Mouse (Mus musculus) embryonic facial prominence, embryonic 15.5 days (tissue): ENCODE results near the gene Cma2. TPM values are rescaled to one million over a fixed set of nuclear protein-coding genes. Genes with fewer than 3 reads are reported as not detected.

Experiments used
- ATAC-seq: fragments of 200-750 bp; cut with Nextera tagmentation; 2 replicates; pipeline ENCODE4 v1.8.0; 2017; ENCODE audit warnings: low read depth, moderate TSS enrichment; ENCODE audit not compliant: insufficient number of reproducible peaks, low FRiP score, low TSS enrichment
- H3K27ac ChIP-seq: fragments of 300-500 bp; sonication (generic); replicated peaks from 2 replicates; pipeline ENCODE4 v1.5.1; 2015; ENCODE audit warnings: mild to moderate bottlenecking, inconsistent platforms
- H3K27me3 ChIP-seq: fragments of 300-500 bp; sonication (generic); 2 replicates; pipeline ENCODE4 v1.6.1; 2015; ENCODE audit warnings: inconsistent platforms
- H3K36me3 ChIP-seq: fragments of 300-500 bp; sonication (generic); 2 replicates; pipeline ENCODE4 v1.6.1; 2015; ENCODE audit warnings: mild to moderate bottlenecking, inconsistent platforms
- H3K4me1 ChIP-seq: fragments of 300-500 bp; sonication (generic); 2 replicates; pipeline ENCODE4 v1.6.1; 2015; ENCODE audit warnings: inconsistent platforms
- H3K4me2 ChIP-seq: fragments of 300-500 bp; sonication (generic); replicated peaks from 2 replicates; pipeline ENCODE4 v1.6.1; 2015; ENCODE audit warnings: mild to moderate bottlenecking, inconsistent platforms
- H3K4me3 ChIP-seq: fragments of 300-500 bp; sonication (generic); replicated peaks from 2 replicates; pipeline ENCODE4 v1.5.1; 2015; ENCODE audit warnings: mild to moderate bottlenecking, inconsistent platforms
- H3K9ac ChIP-seq: fragments of 300-500 bp; sonication (generic); 2 replicates; pipeline ENCODE4 v1.6.1; 2015; ENCODE audit warnings: inconsistent platforms
- H3K9me3 ChIP-seq: fragments of 300-500 bp; sonication (generic); replicated peaks from 2 replicates; pipeline ENCODE4 v1.6.1; 2016; ENCODE audit warnings: inconsistent platforms
- WGBS: fragments of 180-500 bp; shearing (Covaris S2); methylation state at CpG from one replicate; pipeline ENCODE4 v1.1.7; 2015; 5-methylcytosine and 5-hydroxymethylcytosine counted together
- polyA plus RNA-seq: library from polyadenylated mRNA; unstranded; fragments of >200 nt; fragmentation: Nextera tagmentation; extraction: Ambion mirVana; gene quantifications from 2 replicates; pipeline ENCODE4 v1.2.1, GENCODE M21; 2015

Cma2 gene
- 0.67 and 0.88 TPM in 2 replicates for polyA plus RNA-seq

GRCm38 (mm10) chr14:55950346-55951030 is at the start of gene Cma2:
TSS of gene Cma2 (plus strand) at chr14:55950980.
- H3K9me3 ChIP-seq = no peaks in the 10 kb centered on the region
- no peaks in the 10 kb centered on the region for H3K36me3 ChIP-seq

GRCm38 (mm10) chr14:55905518-55905917 is 45.3 kb upstream of the Cma2 start:
- ATAC-seq = no peak
- Histone ChIP-seq H3K4me1 (peaks cover 8% of the 10 kb centered on the region), H3K9ac (no peak overlapping the region), H3K9me3 (no peaks in the 10 kb centered on the region), H3K27me3 (no peaks in the 10 kb centered on the region), H3K36me3 (no peaks in the 10 kb centered on the region), H3K4me2 (no peak overlapping the region), H3K4me3 (no peak overlapping the region), H3K27ac (no peak overlapping the region)
- 20% methylated on average over 1 of the region's 1 CpGs for WGBS

More at GRCm38 (mm10) chr14:55950346-55951030, at the start of gene Cma2:
- H3K4me2 ChIP-seq = no peak within 1 kb of the TSS
- H3K27ac ChIP-seq = no peak within 1 kb of the TSS
- WGBS = 75% methylated on average over 6 of the region's 6 CpGs
- H3K27me3 ChIP-seq = no peaks in the 10 kb centered on the region
- no peak for ATAC-seq
- H3K4me1 ChIP-seq = no peaks in the 10 kb centered on the region
- no peak within 1 kb of the TSS for H3K9ac ChIP-seq
- no peak within 1 kb of the TSS for H3K4me3 ChIP-seq

GRCm38 (mm10) chr14:55913406-55913805 is 37.4 kb upstream of the Cma2 start:
- no peaks in the 10 kb centered on the region for H3K9me3 ChIP-seq
- H3K4me1 ChIP-seq = 0 out of 2 replicates have a peak, but pooled peaks cover 2% of the 10 kb centered on the region
- 37% methylated on average over 4 of the region's 4 CpGs for WGBS

GRCm38 (mm10) chr14:55918240-55919082 is 32.3 kb upstream of the Cma2 start:
- no peaks in the 10 kb centered on the region for H3K36me3 ChIP-seq
- H3K4me2 ChIP-seq = no peak overlapping the region
- H3K4me1 ChIP-seq = 0 out of 2 replicates have a peak, but pooled peaks cover 9% of the 10 kb centered on the region
- no peaks in the 10 kb centered on the region for H3K9me3 ChIP-seq
- no peak overlapping the region for H3K27ac ChIP-seq
- H3K4me3 ChIP-seq = no peak overlapping the region
- 34% methylated on average over 14 of the region's 14 CpGs for WGBS
- no peaks in the 10 kb centered on the region for H3K27me3 ChIP-seq
- peak; percentile 77; the same call in 1 of the 2 replicates for ATAC-seq
- no peak overlapping the region for H3K9ac ChIP-seq

More at GRCm38 (mm10) chr14:55913406-55913805, 37.4 kb upstream of the Cma2 start:
- H3K27ac ChIP-seq = no peak overlapping the region
- H3K36me3 ChIP-seq = no peaks in the 10 kb centered on the region
- H3K4me3 ChIP-seq = no peak overlapping the region
- no peak overlapping the region for H3K9ac ChIP-seq
- H3K27me3 ChIP-seq = no peaks in the 10 kb centered on the region
- no peak for ATAC-seq
- H3K4me2 ChIP-seq = no peak overlapping the region

- Histone ChIP-seq H3K9me3 (no peaks in the 10 kb centered on the region), H3K4me1 (0 out of 2 replicates have a peak, but pooled peaks cover 9% of the 10 kb centered on the region), H3K27me3 (no peaks in the 10 kb centered on the region), H3K36me3 (no peaks in the 10 kb centered on the region), H3K4me3 (no peak overlapping the region), H3K27ac (no peak overlapping the region), H3K9ac (no peak overlapping the region), H3K4me2 (no peak overlapping the region)
- 72% methylated on average over 7 of the region's 7 CpGs for WGBS
- ATAC-seq = no peak
Observed at GRCm38 (mm10) chr14:55922475-55923232, 28.1 kb upstream of the Cma2 start.

- no peaks in the 10 kb centered on the region for H3K4me1 ChIP-seq
- H3K27ac ChIP-seq = no peak overlapping the region
- no peaks in the 10 kb centered on the region for H3K9me3 ChIP-seq
- no peaks in the 10 kb centered on the region for H3K36me3 ChIP-seq
- H3K27me3 ChIP-seq = no peaks in the 10 kb centered on the region
- H3K4me2 ChIP-seq = no peak overlapping the region
- no peak for ATAC-seq
- H3K4me3 ChIP-seq = no peak overlapping the region
- H3K9ac ChIP-seq = no peak overlapping the region
- 83% methylated on average over 4 of the region's 4 CpGs for WGBS
Observed at GRCm38 (mm10) chr14:55926847-55927246, 23.9 kb upstream of the Cma2 start.

GRCm38 (mm10) chr14:55929263-55929997 is 21.4 kb upstream of the Cma2 start:
- Histone ChIP-seq H3K27me3 (no peaks in the 10 kb centered on the region), H3K27ac (no peak overlapping the region), H3K36me3 (no peaks in the 10 kb centered on the region), H3K9ac (no peak overlapping the region), H3K4me2 (no peak overlapping the region), H3K4me3 (no peak overlapping the region), H3K9me3 (no peaks in the 10 kb centered on the region), H3K4me1 (no peaks in the 10 kb centered on the region)
- ATAC-seq = no peak
- WGBS = 36% methylated on average over 12 of the region's 12 CpGs

GRCm38 (mm10) chr14:55933586-55933985 is 17.2 kb upstream of the Cma2 start:
- Histone ChIP-seq H3K27me3 (no peaks in the 10 kb centered on the region), H3K4me3 (no peak overlapping the region), H3K4me1 (no peaks in the 10 kb centered on the region), H3K9me3 (no peaks in the 10 kb centered on the region), H3K27ac (no peak overlapping the region), H3K9ac (no peak overlapping the region), H3K4me2 (no peak overlapping the region), H3K36me3 (no peaks in the 10 kb centered on the region)
- no peak for ATAC-seq
- 19% methylated on average over 7 of the region's 7 CpGs for WGBS

GRCm38 (mm10) chr14:55940070-55940800 is 10.5 kb upstream of the Cma2 start:
- Histone ChIP-seq H3K27ac (no peak overlapping the region), H3K27me3 (no peaks in the 10 kb centered on the region), H3K4me2 (no peak overlapping the region), H3K4me3 (no peak overlapping the region), H3K9ac (no peak overlapping the region), H3K36me3 (no peaks in the 10 kb centered on the region), H3K4me1 (no peaks in the 10 kb centered on the region), H3K9me3 (no peaks in the 10 kb centered on the region)
- WGBS = 42% methylated on average over 7 of the region's 7 CpGs
- ATAC-seq = no peak

- Histone ChIP-seq H3K9me3 (no peaks in the 10 kb centered on the region), H3K4me2 (no peak overlapping the region), H3K27ac (no peak overlapping the region), H3K4me3 (no peak overlapping the region), H3K9ac (no peak overlapping the region), H3K27me3 (no peaks in the 10 kb centered on the region), H3K36me3 (no peaks in the 10 kb centered on the region), H3K4me1 (no peaks in the 10 kb centered on the region)
- WGBS = 81% methylated on average over 11 of the region's 11 CpGs
- ATAC-seq = no peak
Observed at GRCm38 (mm10) chr14:55943601-55944000, 7.2 kb upstream of the Cma2 start.
